Mouse (Mus musculus) forebrain, embryonic 10.5 days (tissue): Measurements from ENCODE around the gene Kcnj6. TPM values are rescaled to one million over a fixed set of nuclear protein-coding genes. Genes with fewer than 3 reads are reported as not detected.

Source experiments
- DNase-seq: peaks from one replicate; pipeline ENCODE4 v3.0.0-alpha.2; 2017; ENCODE audit warnings: low spot score; ENCODE audit errors: extremely low spot score
- H3K27ac ChIP-seq: fragments of 300-500 bp; sonication (generic); 2 replicates; pipeline ENCODE4 v1.5.1; 2016; ENCODE audit warnings: mild to moderate bottlenecking
- H3K27me3 ChIP-seq: fragments of 300-500 bp; sonication (generic); 2 replicates; pipeline ENCODE4 v1.6.1; 2016; ENCODE audit warnings: mild to moderate bottlenecking; ENCODE audit not compliant: poor library complexity, severe bottlenecking
- H3K36me3 ChIP-seq: fragments of 300-500 bp; sonication (generic); replicated peaks from 2 replicates; pipeline ENCODE4 v1.6.1; 2016; ENCODE audit warnings: mild to moderate bottlenecking, moderate library complexity
- H3K4me1 ChIP-seq: fragments of 300-500 bp; sonication (generic); 2 replicates; pipeline ENCODE4 v1.6.1; 2016
- H3K4me3 ChIP-seq: fragments of 300-500 bp; sonication (generic); 2 replicates; pipeline ENCODE4 v1.5.1; 2016; ENCODE audit warnings: mild to moderate bottlenecking, moderate library complexity
- H3K9me3 ChIP-seq: fragments of 300-500 bp; sonication (generic); 2 replicates; pipeline ENCODE4 v1.6.1; 2016; ENCODE audit warnings: mild to moderate bottlenecking, moderate library complexity
- WGBS: fragments of 180-500 bp; shearing (Covaris S2); methylation state at CpG from one replicate; pipeline ENCODE4 v1.1.7; 2016; 5-methylcytosine and 5-hydroxymethylcytosine counted together
- microRNA-seq: library from miRNA; unstranded; fragments of <30 nt; microRNA quantifications from one replicate; pipeline ENCODE4, GENCODE M21; 2017
- polyA plus RNA-seq: library from polyadenylated mRNA; unstranded; fragments of >200 nt; fragmentation: Nextera tagmentation; extraction: Ambion mirVana; gene quantifications from 2 replicates; pipeline ENCODE4 v1.2.1, GENCODE M21; 2016

Gene Kcnj6
- polyA plus RNA-seq, 1 experiment from 2014 or later: 0.22 TPM

GRCm38 (mm10) chr16:94718919-94719318, 278.6 kb downstream of the Kcnj6 start:
- Histone ChIP-seq H3K36me3 (no peaks in the 10 kb centered on the region), H3K4me1 (peaks cover 11% of the 10 kb centered on the region), H3K4me3 (no peak overlapping the region), H3K9me3 (peaks cover 10% of the 10 kb centered on the region; the same call in 1 of the 2 replicates), H3K27me3 (no peaks in the 10 kb centered on the region), H3K27ac (no peak overlapping the region)
- DNase-seq: no peak
- WGBS: 64% methylated on average over 4 of the region's 4 CpGs

DNA sequence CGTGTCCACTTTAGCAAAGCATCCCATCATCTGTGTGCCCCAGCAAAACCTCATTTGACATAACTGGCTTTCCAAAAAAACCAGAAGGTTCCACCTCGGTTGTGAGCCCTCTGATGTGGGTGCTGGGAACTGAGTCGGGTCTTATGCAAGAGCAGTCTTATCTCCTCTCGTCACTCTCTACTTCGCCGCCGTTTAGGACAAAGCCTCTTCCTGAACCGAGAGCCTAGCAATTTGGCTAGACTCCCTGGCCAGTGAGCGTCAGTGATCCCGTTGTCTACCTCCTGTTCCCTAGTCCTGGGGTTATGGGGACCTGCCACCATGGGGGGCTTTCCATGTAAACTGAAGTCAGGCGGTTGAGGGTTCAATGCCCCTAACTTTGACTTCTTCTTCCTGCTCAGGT, 280.4 kb downstream of the Kcnj6 start:
- Histone ChIP-seq H3K27me3 (no peaks in the 10 kb centered on the region), H3K4me1 (peaks cover 13% of the 10 kb centered on the region; the same call in 1 of the 2 replicates), H3K4me3 (no peak overlapping the region), H3K27ac (no peak overlapping the region), H3K36me3 (no peaks in the 10 kb centered on the region), H3K9me3 (peaks cover 10% of the 10 kb centered on the region; the same call in 1 of the 2 replicates)
- no peak for DNase-seq
- WGBS: 92% methylated on average over 11 of the region's 11 CpGs

- no peak for DNase-seq
- Histone ChIP-seq H3K36me3 (no peaks in the 10 kb centered on the region), H3K27ac (no peak overlapping the region), H3K4me1 (peaks cover 13% of the 10 kb centered on the region; the same call in 1 of the 2 replicates), H3K4me3 (no peak overlapping the region), H3K9me3 (peaks cover 10% of the 10 kb centered on the region; the same call in 1 of the 2 replicates), H3K27me3 (no peaks in the 10 kb centered on the region)
- WGBS: 73% methylated on average over 14 of the region's 14 CpGs
Measured at GRCm38 (mm10) chr16:94714483-94714882, 283.0 kb downstream of the Kcnj6 start.

DNA sequence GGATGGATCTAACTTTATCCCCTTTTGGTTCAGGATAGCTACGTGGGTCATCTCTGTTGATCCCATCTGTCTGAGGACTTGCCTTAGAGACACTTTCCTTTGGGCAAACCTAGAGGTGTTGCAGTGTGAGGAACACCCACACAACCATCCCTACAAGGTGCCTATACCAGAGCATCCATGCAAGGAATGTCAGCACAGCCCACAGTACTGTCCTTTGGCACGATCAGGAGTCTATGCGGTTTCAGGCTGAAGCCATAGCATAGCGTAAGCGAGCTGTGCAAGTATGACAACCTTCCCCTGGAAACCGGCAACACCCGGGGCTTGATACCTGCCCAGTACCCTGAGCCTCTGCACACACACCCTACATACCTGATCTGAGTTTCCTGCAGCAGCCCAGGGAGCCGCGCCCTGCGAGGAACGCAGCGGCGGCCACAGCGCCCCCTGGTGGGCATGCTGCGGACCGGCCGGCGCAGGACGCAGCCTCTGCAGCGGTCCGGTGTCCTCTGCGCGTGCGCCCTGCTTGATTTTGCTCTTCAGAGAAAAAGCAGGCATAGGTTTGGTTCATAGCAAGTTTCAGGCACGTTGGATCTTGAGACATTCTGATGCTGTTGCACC, 283.9 kb downstream of the Kcnj6 start:
- H3K27ac ChIP-seq: no peak overlapping the region
- WGBS: 9% methylated on average over 25 of the region's 25 CpGs
- peaks cover 8% of the 10 kb centered on the region; the same call in 1 of the 2 replicates for H3K4me1 ChIP-seq
- H3K4me3 ChIP-seq: peak overlapping the region; percentile 31; the same call in 1 of the 2 replicates
- DNase-seq: peak; percentile 72
- no peaks in the 10 kb centered on the region for H3K27me3 ChIP-seq
- peaks cover 10% of the 10 kb centered on the region; the same call in 1 of the 2 replicates for H3K9me3 ChIP-seq
- H3K36me3 ChIP-seq: no peaks in the 10 kb centered on the region

DNA sequence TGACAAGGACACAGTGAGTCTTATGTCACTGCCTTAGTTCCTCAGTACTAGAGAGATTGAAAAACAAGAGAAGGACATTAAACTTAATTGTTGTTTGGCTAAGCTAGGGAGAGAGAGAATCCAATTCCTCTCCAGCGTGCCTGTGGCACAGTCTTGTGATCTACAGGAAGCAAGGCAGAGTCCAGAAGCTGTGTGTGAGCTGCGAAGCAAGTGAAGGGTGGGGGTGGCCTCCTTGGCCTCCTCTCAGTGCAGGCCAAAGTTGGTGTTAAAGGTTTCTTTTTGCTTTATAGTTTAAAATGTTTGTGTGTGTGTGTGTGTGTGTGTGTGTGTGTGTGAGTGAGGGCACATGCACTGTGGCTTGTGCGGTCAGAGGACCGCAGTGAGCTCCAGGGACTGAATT, 295.5 kb downstream of the Kcnj6 start:
- no peaks in the 10 kb centered on the region for H3K27me3 ChIP-seq
- no peak overlapping the region for H3K4me3 ChIP-seq
- no peak overlapping the region for H3K27ac ChIP-seq
- H3K9me3 ChIP-seq: no peaks in the 10 kb centered on the region
- DNase-seq: no peak
- no peaks in the 10 kb centered on the region for H3K4me1 ChIP-seq
- no peaks in the 10 kb centered on the region for H3K36me3 ChIP-seq
- WGBS: 94% methylated on average over 4 of the region's 4 CpGs

GRCm38 (mm10) chr16:94701141-94701540, 296.4 kb downstream of the Kcnj6 start:
- no peak for DNase-seq
- no peak overlapping the region for H3K27ac ChIP-seq
- H3K27me3 ChIP-seq: no peaks in the 10 kb centered on the region
- H3K9me3 ChIP-seq: no peaks in the 10 kb centered on the region
- 83% methylated on average over 4 of the region's 4 CpGs for WGBS
- no peaks in the 10 kb centered on the region for H3K4me1 ChIP-seq
- H3K4me3 ChIP-seq: no peak overlapping the region
- peaks cover 4% of the 10 kb centered on the region for H3K36me3 ChIP-seq

Small RNA genes lying within 50 kb of the gene (microRNA-seq; reads per million reads assigned to microRNA genes)
- gene Gm22745: not detected
